9 mouse cellular contexts compared by ENCODE assay signal in genomic region chr2:38652565-38653292, GRCm38 (mm10). TPM values are rescaled to one million over a fixed set of nuclear protein-coding genes. Genes with fewer than 3 reads are reported as not detected.
DNase-seq lines count a peak whose midpoint lies in the region; ATAC-seq and TF ChIP-seq lines count a peak whose summit lies in the region.
"Had no signal": no experiment of that assay in that cellular context is flagged by ENCODE, and none has a peak within 500 bp of the region (broad histone marks: within the 10 kb centered on the region; RNA-seq: fewer than 3 reads in every experiment).

No protein-coding gene starts in this region.

- no peak for TF ChIP-seq CTCF in midbrain, postnatal 0 days (IDR thresholded peaks at IDR 0.05)

- H3K79me2 ChIP-seq in myocyte (ENCODE audit: control insufficient read depth, insufficient read depth) = no peaks in the 10 kb centered on the region

- 67% methylated on average over 10 of the region's 10 CpGs for WGBS in midbrain, postnatal 0 days
- 68% methylated on average over 10 of the region's 10 CpGs for WGBS in midbrain, embryonic 15.5 days

- no peaks in the 10 kb centered on the region for H3K36me3 ChIP-seq in midbrain, postnatal 0 days (ENCODE audit: insufficient read depth, low read length)
- no peaks in the 10 kb centered on the region for H3K36me3 ChIP-seq in midbrain, embryonic 15.5 days (replicated peaks)
- no peaks in the 10 kb centered on the region for H3K36me3 ChIP-seq in myocyte (ENCODE audit: control insufficient read depth, insufficient read depth)
- H3K36me3 ChIP-seq: embryonic facial prominence, embryonic 13.5 days had no signal

- no peak for ATAC-seq in midbrain, postnatal 0 days (ENCODE audit: low FRiP score)
- ATAC-seq in midbrain, embryonic 15.5 days (replicated peaks) = no peak

- H3K4me2 ChIP-seq in midbrain, postnatal 0 days (ENCODE audit: low read depth, low read length, poor library complexity, severe bottlenecking) = no peak overlapping the region
- H3K4me2 ChIP-seq in midbrain, embryonic 15.5 days = no peak overlapping the region
- peak overlapping the region; percentile 6 for H3K4me2 ChIP-seq in myocyte (ENCODE audit: low read depth)

- no peak overlapping the region for H3K9ac ChIP-seq in midbrain, postnatal 0 days (replicated peaks; ENCODE audit: low read length, poor library complexity, severe bottlenecking)
- no peak overlapping the region for H3K9ac ChIP-seq in midbrain, embryonic 15.5 days

- peak; percentile 55 for DNase-seq in midbrain, postnatal 0 days (ENCODE audit: low spot score)
- DNase-seq in brain, adult 2 months (ENCODE audit: low read depth, low spot score) = peak; percentile 53
- DNase-seq in fibroblast of lung, adult 2 months (ENCODE audit: low read depth) = peak; percentile 95
- DNase-seq in layer of hippocampus, adult 8-10 months (ENCODE audit: low spot score in 2 of 2) = no peak
- DNase-seq in urinary bladder, postnatal 4 days (ENCODE audit: low spot score in 2 of 2) = no peak

- H3K9me3 ChIP-seq in midbrain, postnatal 0 days (ENCODE audit: low read length) = no peaks in the 10 kb centered on the region
- no peaks in the 10 kb centered on the region for H3K9me3 ChIP-seq in midbrain, embryonic 15.5 days

- H3ac ChIP-seq in myocyte (ENCODE audit: control insufficient read depth, insufficient read length) = no peak overlapping the region

- no peak overlapping the region for H3K27ac ChIP-seq in midbrain, postnatal 0 days (ENCODE audit: low read depth, low read length)
- H3K27ac ChIP-seq in midbrain, embryonic 15.5 days = no peak overlapping the region
- H3K27ac ChIP-seq: kidney, postnatal 0 days had no signal

- no peaks in the 10 kb centered on the region for H3K27me3 ChIP-seq in midbrain, postnatal 0 days (ENCODE audit: insufficient read depth, low read length)
- no peaks in the 10 kb centered on the region for H3K27me3 ChIP-seq in midbrain, embryonic 15.5 days (replicated peaks)
- H3K27me3 ChIP-seq in myocyte (ENCODE audit: control insufficient read depth, insufficient read depth, insufficient read length) = no peaks in the 10 kb centered on the region

- TF ChIP-seq POLR2A in myocyte (IDR thresholded peaks at IDR 0.05; ENCODE audit: insufficient read length, low read depth) = no peak

- H3K4me3 ChIP-seq in midbrain, postnatal 0 days (ENCODE audit: low read depth, low read length) = no peak overlapping the region
- H3K4me3 ChIP-seq in midbrain, embryonic 15.5 days = no peak overlapping the region
- no peak overlapping the region for H3K4me3 ChIP-seq in myocyte
- H3K4me3 ChIP-seq: embryonic facial prominence, embryonic 13.5 days had no signal

- H3K4me1 ChIP-seq in midbrain, postnatal 0 days (ENCODE audit: insufficient read depth, low read length) = no peaks in the 10 kb centered on the region
- peaks cover under 1% of the 10 kb centered on the region; the same call in 1 of the 2 replicates for H3K4me1 ChIP-seq in midbrain, embryonic 15.5 days

TF ChIP-seq in myocyte, 11 proteins besides CTCF, POLR2A, EP300 and RAD21:
- TF ChIP-seq E2F4 (IDR thresholded peaks at IDR 0.05; ENCODE audit: insufficient read depth) = no peak
- no peak for TF ChIP-seq SRF (IDR thresholded peaks at IDR 0.05; ENCODE audit: control insufficient read depth, insufficient read length, low read depth)
- no peak for TF ChIP-seq USF1 (IDR thresholded peaks at IDR 0.05; ENCODE audit: low read depth)
- TF ChIP-seq CEBPB (IDR thresholded peaks at IDR 0.05; ENCODE audit: insufficient read depth, poor library complexity, severe bottlenecking) = no peak
- no peak for TF ChIP-seq REST (IDR thresholded peaks at IDR 0.05; ENCODE audit: insufficient read depth, insufficient read length)
- TF ChIP-seq TCF12 (IDR thresholded peaks at IDR 0.05; ENCODE audit: insufficient read depth, poor library complexity, severe bottlenecking) = no peak
- no peak for TF ChIP-seq MYOG (IDR thresholded peaks at IDR 0.05; ENCODE audit: control insufficient read depth in 1 of 3, insufficient read depth in 1 of 3, insufficient read length in 2 of 3, low read depth in 2 of 3)
- TF ChIP-seq TCF3 (IDR thresholded peaks at IDR 0.05; ENCODE audit: insufficient read length, low read depth) = no peak
- TF ChIP-seq MYOD1 (IDR thresholded peaks at IDR 0.05; ENCODE audit: control insufficient read depth in 1 of 3, insufficient read length in 2 of 3, low read depth in 2 of 3) = no peak
- no peak for TF ChIP-seq MAX (IDR thresholded peaks at IDR 0.05; ENCODE audit: low read depth)
- TF ChIP-seq POLR2AphosphoS2 (IDR thresholded peaks at IDR 0.05; ENCODE audit: insufficient read length, low read depth) = no peak

RNA-seq across cellular contexts. Expression of gene Psmb7, which starts 8.8 kb away (rescaled TPM):
- 218 and 239 TPM in 2 replicates for total RNA-seq in midbrain, postnatal 0 days (2014; rRNA removed)
- polyA plus RNA-seq in midbrain, postnatal 0 days (2015; fragmentation: Nextera tagmentation; extraction: Ambion mirVana) = 282 and 287 TPM in 2 replicates
- 260 and 270 TPM in 2 replicates for polyA plus RNA-seq in midbrain, embryonic 15.5 days (2015; fragmentation: Nextera tagmentation; extraction: Ambion mirVana)
- 411 TPM for polyA plus RNA-seq in myocyte (2012; fragmentation: generic; extraction: Trizol)
- 100 to 1,000 TPM; 190 to 208 (median 197) TPM for total RNA-seq in layer of hippocampus, adult 8-10 months (2022)

Comparison
In these comparisons a context has a peak if more than half of its experiments do, and no peak if none do; other contexts are left out.
1. DNase-seq: peak in midbrain, postnatal 0 days (single experiment), brain, adult 2 months (single experiment) and fibroblast of lung, adult 2 months (single experiment); none in layer of hippocampus, adult 8-10 months (0 of 2) and urinary bladder, postnatal 4 days (0 of 2).